Mouse (Mus musculus) stomach, embryonic 14.5 days (tissue): Measurements from ENCODE around the gene Golph3. TPM values are rescaled to one million over a fixed set of nuclear protein-coding genes. Genes with fewer than 3 reads are reported as not detected.
A peak's percentile ranks its signal among the peaks of the same experiment; 100 is the strongest.

Source experiments
- ATAC-seq: fragments of 200-750 bp; cut with Nextera tagmentation; 2 replicates; pipeline ENCODE4 v1.8.0; 2017; ENCODE audit warnings: low read depth, moderate TSS enrichment; ENCODE audit not compliant: insufficient number of reproducible peaks, insufficient read depth, low FRiP score
- H3K27ac ChIP-seq: fragments of 300-500 bp; sonication (generic); 2 replicates; pipeline ENCODE4 v1.5.1; 2014; ENCODE audit warnings: mild to moderate bottlenecking, low read length, moderate library complexity, mixed read lengths
- H3K27me3 ChIP-seq: fragments of 300-500 bp; sonication (generic); 2 replicates; pipeline ENCODE4 v1.6.1; 2014; ENCODE audit warnings: low read length, control low read depth, mixed read lengths; ENCODE audit not compliant: control insufficient read depth, insufficient read depth
- H3K36me3 ChIP-seq: fragments of 300-500 bp; sonication (generic); 2 replicates; pipeline ENCODE4 v1.6.1; 2014; ENCODE audit warnings: mild to moderate bottlenecking, control low read depth, low read length, moderate library complexity, mixed read lengths; ENCODE audit not compliant: control insufficient read depth, insufficient read depth
- H3K4me1 ChIP-seq: fragments of 300-500 bp; sonication (generic); 2 replicates; pipeline ENCODE4 v1.6.1; 2014; ENCODE audit warnings: low read length, control low read depth, mixed read lengths; ENCODE audit not compliant: control insufficient read depth, insufficient read depth
- H3K4me2 ChIP-seq: fragments of 300-500 bp; sonication (generic); replicated peaks from 2 replicates; pipeline ENCODE4 v1.6.1; 2014; ENCODE audit warnings: low read depth, low read length, control low read depth
- H3K4me3 ChIP-seq: fragments of 300-500 bp; sonication (generic); 2 replicates; pipeline ENCODE4 v1.5.1; 2014; ENCODE audit warnings: low read depth, low read length, control low read depth
- H3K9ac ChIP-seq: fragments of 300-500 bp; sonication (generic); replicated peaks from 2 replicates; pipeline ENCODE4 v1.6.1; 2014; ENCODE audit warnings: low read depth, mild to moderate bottlenecking, control low read depth, low read length, moderate library complexity, mixed read lengths
- H3K9me3 ChIP-seq: fragments of 300-500 bp; sonication (generic); 2 replicates; pipeline ENCODE4 v1.6.1; 2016; ENCODE audit warnings: low read depth, low read length, control low read depth; ENCODE audit not compliant: control insufficient read depth
- WGBS: fragments of 180-500 bp; shearing (Covaris S2); extraction: QIAGEN DNeasy Blood & Tissue Kit; methylation state at CpG from one replicate; pipeline ENCODE4 v1.1.7; 2014; 5-methylcytosine and 5-hydroxymethylcytosine counted together
- polyA plus RNA-seq: library from polyadenylated mRNA; unstranded; fragments of >200 nt; fragmentation: Nextera tagmentation; extraction: Ambion mirVana; gene quantifications from 2 replicates; pipeline ENCODE4 v1.2.1, GENCODE M21; 2014

Golph3 gene
- polyA plus RNA-seq, 1 experiment from 2014 or later, result 101 TPM

DNA sequence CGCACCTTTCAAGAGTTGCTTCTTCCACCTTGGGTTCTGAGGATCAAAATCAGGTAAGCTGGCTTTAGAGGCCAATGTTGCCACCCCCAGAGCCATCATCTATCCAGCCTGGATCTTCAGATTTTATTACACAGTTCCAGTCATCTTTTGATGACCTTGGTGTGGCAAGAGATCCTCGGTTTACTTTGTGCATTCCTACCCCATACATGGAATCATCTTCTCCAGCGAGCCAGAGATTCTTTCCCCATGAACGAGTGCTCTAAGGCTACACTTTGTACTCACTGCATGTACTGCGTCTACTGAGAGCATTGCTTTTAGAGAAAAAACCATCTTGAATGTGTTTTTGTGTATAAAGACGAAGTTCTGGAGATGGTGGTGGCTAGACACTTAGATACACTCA lies 34.0 kb downstream of the Golph3 start:
- peaks cover 20% of the 10 kb centered on the region for H3K36me3 ChIP-seq
- no peak overlapping the region for H3K9ac ChIP-seq
- H3K27me3 ChIP-seq, result no peaks in the 10 kb centered on the region
- no peaks in the 10 kb centered on the region for H3K9me3 ChIP-seq
- H3K4me1 ChIP-seq, result no peaks in the 10 kb centered on the region
- no peak overlapping the region for H3K4me2 ChIP-seq
- ATAC-seq, result no peak
- WGBS, result 90% methylated on average over 6 of the region's 6 CpGs
- no peak overlapping the region for H3K4me3 ChIP-seq
- H3K27ac ChIP-seq, result no peak overlapping the region

DNA sequence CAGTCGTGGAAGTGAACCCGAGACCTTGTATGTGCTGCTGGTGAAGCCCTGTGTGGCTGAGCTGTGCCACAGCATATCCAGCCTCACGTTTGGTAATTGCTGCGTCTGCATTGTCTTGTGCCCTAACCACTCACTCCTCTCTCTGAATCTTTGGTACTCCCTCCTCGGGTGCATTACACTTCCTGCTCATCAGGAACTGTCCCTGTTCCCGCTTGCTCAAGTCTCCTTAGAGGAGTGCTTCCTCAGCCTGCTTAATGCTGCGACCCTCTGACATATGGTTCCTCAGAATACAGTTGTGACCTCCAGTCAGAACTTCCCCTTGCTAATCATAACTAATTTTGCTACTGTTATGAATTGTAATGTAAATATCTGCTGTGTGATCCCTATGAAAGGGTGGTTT lies 34.7 kb downstream of the Golph3 start:
- 0 out of 2 replicates have a peak overlapping the region, but pooled peaks have one; percentile 4 for H3K27ac ChIP-seq

DNA sequence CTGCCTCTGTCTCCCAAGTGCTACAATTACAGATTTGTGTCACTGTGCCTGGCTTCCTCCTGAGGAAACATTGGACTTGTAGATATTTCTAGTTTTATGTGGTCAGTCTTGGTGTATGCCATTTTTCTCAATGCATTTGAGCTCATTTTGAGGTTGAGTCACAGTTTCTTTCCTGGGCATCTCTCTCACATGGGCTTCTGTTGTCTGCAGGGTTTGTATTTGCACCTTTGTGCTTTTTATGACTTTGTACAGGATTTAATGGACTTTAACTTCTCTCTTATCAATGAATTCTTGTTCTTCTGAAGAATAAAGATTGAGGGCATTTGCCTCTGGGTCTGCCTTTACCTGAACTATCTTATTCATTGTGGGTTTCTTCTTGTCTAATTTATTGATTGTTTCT lies 36.2 kb downstream of the Golph3 start:
- Histone ChIP-seq H3K27me3 (no peaks in the 10 kb centered on the region), H3K27ac (no peak overlapping the region), H3K36me3 (peaks cover 20% of the 10 kb centered on the region), H3K4me1 (no peaks in the 10 kb centered on the region), H3K4me3 (no peak overlapping the region), H3K4me2 (no peak overlapping the region), H3K9me3 (no peaks in the 10 kb centered on the region), H3K9ac (no peak overlapping the region)
- ATAC-seq, result no peak

More for the DNA sequence above, 34.7 kb downstream of the Golph3 start:
- Histone ChIP-seq H3K4me1 (no peaks in the 10 kb centered on the region), H3K9me3 (no peaks in the 10 kb centered on the region), H3K36me3 (peaks cover 20% of the 10 kb centered on the region), H3K9ac (no peak overlapping the region), H3K4me3 (no peak overlapping the region), H3K27me3 (no peaks in the 10 kb centered on the region), H3K4me2 (no peak overlapping the region)
- WGBS, result 72% methylated on average over 7 of the region's 7 CpGs
- no peak for ATAC-seq

DNA sequence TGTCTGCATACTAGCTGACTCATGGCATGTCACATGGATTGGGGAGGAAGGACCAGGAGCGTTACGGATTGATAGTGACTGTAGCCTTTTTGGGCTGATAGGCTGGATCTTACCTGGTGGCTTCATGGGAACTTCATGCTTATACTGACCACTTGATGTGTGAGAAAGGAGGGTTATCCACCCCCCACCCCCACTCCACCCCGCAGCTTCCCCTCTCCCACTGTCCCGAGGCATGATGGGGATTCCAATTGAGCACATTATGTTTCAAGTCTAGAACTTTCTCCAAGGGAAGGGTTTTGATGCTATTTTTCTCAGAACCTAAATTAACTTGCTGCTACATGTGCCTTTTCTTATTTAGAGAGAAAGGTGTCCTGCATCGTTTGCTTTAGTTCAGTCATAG lies 37.1 kb downstream of the Golph3 start:
- no peak overlapping the region for H3K4me2 ChIP-seq
- no peak overlapping the region for H3K4me3 ChIP-seq
- no peaks in the 10 kb centered on the region for H3K27me3 ChIP-seq
- no peak overlapping the region for H3K27ac ChIP-seq
- no peak for ATAC-seq
- H3K9me3 ChIP-seq, result no peaks in the 10 kb centered on the region
- peaks cover 16% of the 10 kb centered on the region for H3K36me3 ChIP-seq
- no peak overlapping the region for H3K9ac ChIP-seq
- 94% methylated on average over 5 of the region's 5 CpGs for WGBS
- no peaks in the 10 kb centered on the region for H3K4me1 ChIP-seq

DNA sequence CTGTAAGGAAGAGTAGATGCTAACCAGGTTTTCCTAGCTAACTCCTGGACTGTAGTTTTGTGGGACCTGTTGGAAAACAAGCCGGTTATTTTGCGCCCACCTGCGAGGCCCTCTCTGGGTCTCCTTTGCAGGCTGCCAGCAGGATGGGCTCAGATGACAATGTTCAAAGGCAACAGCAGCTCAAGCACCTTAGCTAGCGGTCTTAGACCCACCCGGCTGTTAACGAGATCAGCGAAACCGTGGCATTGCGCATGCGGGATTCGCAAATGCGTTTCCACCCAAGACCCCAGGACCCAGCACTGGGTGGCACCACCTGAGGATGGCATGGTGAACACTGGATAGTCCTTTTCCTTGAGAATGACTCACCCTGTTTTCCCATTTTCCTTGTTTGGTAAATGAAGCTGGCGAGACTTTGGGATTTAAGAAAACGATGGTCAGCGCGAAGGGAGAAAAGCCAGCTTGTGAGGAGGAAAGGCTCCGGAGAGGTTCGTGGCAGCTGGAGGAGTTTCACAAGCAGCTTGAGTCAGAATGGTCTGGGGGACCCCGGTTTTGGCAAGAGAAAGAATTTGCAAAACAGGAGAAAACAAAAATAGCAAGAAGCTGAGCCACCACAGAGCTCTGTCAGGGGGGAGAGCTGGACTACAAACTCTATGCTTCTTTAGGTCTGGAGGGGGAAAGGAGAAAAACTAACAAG lies 39.4 kb downstream of the Golph3 start:
- no peak overlapping the region for H3K9ac ChIP-seq
- peaks cover 9% of the 10 kb centered on the region for H3K36me3 ChIP-seq
- H3K27me3 ChIP-seq, result no peaks in the 10 kb centered on the region
- no peak overlapping the region for H3K27ac ChIP-seq
- no peaks in the 10 kb centered on the region for H3K9me3 ChIP-seq
- no peaks in the 10 kb centered on the region for H3K4me1 ChIP-seq
- no peak overlapping the region for H3K4me3 ChIP-seq
- ATAC-seq, result no peak
- H3K4me2 ChIP-seq, result no peak overlapping the region
- 71% methylated on average over 19 of the region's 19 CpGs for WGBS

DNA sequence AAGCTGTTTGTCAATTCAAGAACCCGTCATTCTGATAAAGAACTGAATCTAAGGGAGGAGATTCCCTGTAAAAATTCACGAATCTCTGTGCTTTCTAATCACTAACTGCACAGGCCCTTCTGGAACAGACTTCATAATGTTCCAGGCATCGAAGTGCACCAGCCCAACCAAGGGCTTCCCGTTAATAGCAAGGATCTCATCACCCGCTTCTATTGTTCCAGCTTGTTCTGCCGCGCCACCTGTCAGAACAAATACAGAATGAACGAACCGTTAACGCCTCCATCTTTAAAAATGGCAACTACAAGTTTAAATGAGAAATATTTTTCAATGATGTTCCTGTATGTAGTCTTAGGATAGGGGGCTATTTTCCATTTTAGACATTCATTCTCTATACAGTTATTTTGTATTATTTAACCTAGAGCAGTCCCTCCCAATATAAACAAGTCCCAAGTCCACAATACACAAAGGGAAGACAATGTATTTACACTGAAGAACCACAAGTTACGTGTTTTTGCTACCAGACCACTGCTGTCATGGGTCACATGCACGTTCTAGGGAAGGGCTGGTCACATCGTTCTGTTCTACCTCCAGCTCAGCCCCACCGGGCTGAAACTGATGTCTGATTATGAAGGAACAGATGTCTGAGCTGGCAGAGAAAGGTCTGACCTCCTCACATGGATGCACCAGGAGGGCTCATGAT lies 40.9 kb downstream of the Golph3 start:
- H3K4me3 ChIP-seq, result no peak overlapping the region
- WGBS, result 91% methylated on average over 14 of the region's 14 CpGs
- no peaks in the 10 kb centered on the region for H3K9me3 ChIP-seq
- no peaks in the 10 kb centered on the region for H3K27me3 ChIP-seq
- no peaks in the 10 kb centered on the region for H3K4me1 ChIP-seq
- ATAC-seq, result no peak
- H3K27ac ChIP-seq, result no peak overlapping the region
- no peak overlapping the region for H3K4me2 ChIP-seq
- H3K36me3 ChIP-seq, result peaks cover 5% of the 10 kb centered on the region
- H3K9ac ChIP-seq, result no peak overlapping the region

DNA sequence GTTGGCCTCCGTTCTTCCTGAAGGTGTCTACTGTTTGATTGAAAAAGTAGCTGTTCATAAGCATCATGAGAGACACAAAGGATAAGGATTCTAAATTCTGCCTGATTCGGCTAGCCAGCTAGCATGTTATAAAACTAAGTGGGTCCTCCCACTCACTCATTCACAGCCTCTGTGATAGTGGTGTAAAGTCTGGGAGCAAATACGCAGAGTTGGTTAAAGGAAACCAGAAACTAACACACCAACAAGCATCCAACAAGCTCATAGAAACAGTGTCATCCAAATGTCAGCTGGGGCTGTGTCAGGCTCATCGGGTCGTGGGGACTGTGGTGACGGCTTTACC lies 41.4 kb downstream of the Golph3 start:
- no peak overlapping the region for H3K9ac ChIP-seq
- H3K4me1 ChIP-seq, result no peaks in the 10 kb centered on the region
- peaks cover 7% of the 10 kb centered on the region for H3K36me3 ChIP-seq
- H3K4me2 ChIP-seq, result no peak overlapping the region
- H3K4me3 ChIP-seq, result no peak overlapping the region
- ATAC-seq, result no peak
- 88% methylated on average over 6 of the region's 6 CpGs for WGBS
- no peaks in the 10 kb centered on the region for H3K27me3 ChIP-seq
- H3K27ac ChIP-seq, result no peak overlapping the region
- no peaks in the 10 kb centered on the region for H3K9me3 ChIP-seq

DNA sequence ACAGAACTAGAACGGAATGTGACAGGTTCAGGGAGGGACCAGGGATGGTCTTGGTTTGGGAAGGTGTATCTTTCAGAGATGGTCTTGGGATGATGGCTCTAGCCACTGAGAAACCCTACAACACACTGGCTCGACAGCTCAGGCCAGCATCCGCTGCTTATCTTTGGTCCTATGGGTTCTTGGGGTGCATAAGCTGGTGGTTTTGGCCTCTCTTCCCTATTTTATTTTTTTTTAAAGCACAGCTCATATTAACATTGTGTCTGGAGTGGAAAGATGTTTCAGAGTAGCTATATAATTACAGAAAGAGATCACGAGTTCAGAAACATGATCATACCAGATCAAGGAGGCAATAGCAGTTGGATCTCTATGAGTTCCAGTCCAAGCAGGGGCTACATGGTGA lies 42.8 kb downstream of the Golph3 start:
- Histone ChIP-seq H3K9ac (no peak overlapping the region), H3K27ac (no peak overlapping the region), H3K4me1 (no peaks in the 10 kb centered on the region), H3K36me3 (peaks cover 8% of the 10 kb centered on the region), H3K4me3 (no peak overlapping the region), H3K27me3 (no peaks in the 10 kb centered on the region), H3K4me2 (no peak overlapping the region), H3K9me3 (no peaks in the 10 kb centered on the region)
- no peak for ATAC-seq
- 84% methylated on average over 4 of the region's 4 CpGs for WGBS
